Mouse (Mus musculus) testis, adult 2 months (tissue): ENCODE results near the gene Gm20388. TPM values are rescaled to one million over a fixed set of nuclear protein-coding genes. Genes with fewer than 3 reads are reported as not detected.

Source experiments
- H3K27ac ChIP-seq: fragments of 200-500 bp; 2 replicates; pipeline ENCODE4 v1.5.1; 2012; ENCODE audit warnings: low read depth, low read length; ENCODE audit not compliant: control insufficient read depth, insufficient read depth
- H3K27me3 ChIP-seq: fragments of 200-500 bp; 2 replicates; pipeline ENCODE4 v1.6.1; 2012; ENCODE audit warnings: mild to moderate bottlenecking, low read length, moderate library complexity; ENCODE audit not compliant: control insufficient read depth, insufficient read depth
- H3K36me3 ChIP-seq: fragments of 200-500 bp; 2 replicates; pipeline ENCODE4 v1.6.1; 2012; ENCODE audit warnings: mild to moderate bottlenecking, low read length; ENCODE audit not compliant: control insufficient read depth, insufficient read depth
- H3K4me1 ChIP-seq: fragments of 200-500 bp; 2 replicates; pipeline ENCODE4 v1.6.1; 2012; ENCODE audit warnings: low read length; ENCODE audit not compliant: control insufficient read depth, insufficient read depth
- H3K4me3 ChIP-seq: fragments of 200-500 bp; 2 replicates; pipeline ENCODE4 v1.5.1; 2012; ENCODE audit warnings: low read depth, mild to moderate bottlenecking, low read length, moderate library complexity, mixed read lengths; ENCODE audit not compliant: control insufficient read depth
- CTCF ChIP-seq: fragments of 200-500 bp; IDR thresholded peaks from 2 replicates; pipeline ENCODE4 v1.5.1; 2012; ENCODE audit warnings: low read depth, mild to moderate bottlenecking, inconsistent platforms, low read length, moderate library complexity; ENCODE audit not compliant: control insufficient read depth, insufficient read depth, insufficient replicate concordance
- POLR2A ChIP-seq: fragments of 200-500 bp; IDR thresholded peaks from 2 replicates; pipeline ENCODE4 v1.6.1; 2012; ENCODE audit warnings: low read depth, mild to moderate bottlenecking, inconsistent platforms, low read length, moderate library complexity; ENCODE audit not compliant: control insufficient read depth
- polyA plus RNA-seq: library from polyadenylated mRNA; depleted of rRNA; stranded (reverse); fragments of >200 nt; gene quantifications from 2 replicates; pipeline ENCODE4 v1.2.3, GENCODE M21; 2012

Gm20388 gene
- polyA plus RNA-seq, 1 experiment, result 5.6 TPM

DNA sequence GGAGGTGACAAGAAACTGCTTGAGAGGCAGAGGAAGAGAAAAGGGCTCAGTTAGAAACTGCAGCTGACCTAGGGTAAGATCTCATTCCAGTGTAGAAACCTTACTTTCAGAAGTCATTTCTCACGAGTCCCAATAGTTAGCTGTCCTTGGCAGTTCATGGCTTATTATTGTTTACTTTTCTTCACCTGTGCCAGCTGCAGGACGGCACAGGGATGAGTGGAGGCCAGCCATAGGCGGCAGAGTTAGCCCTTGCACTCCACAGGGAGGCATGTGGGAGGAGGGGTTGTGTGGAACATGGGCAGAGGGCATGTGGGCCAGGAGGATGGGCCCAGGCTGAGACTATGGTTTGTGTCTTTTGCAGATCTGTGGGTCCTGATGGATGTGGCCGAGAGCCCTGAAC lies 2472.4 kb downstream of the Gm20388 start:
- Histone ChIP-seq H3K27ac (no peak overlapping the region), H3K36me3 (no peaks in the 10 kb centered on the region; the same call in 1 of the 2 replicates), H3K27me3 (no peaks in the 10 kb centered on the region), H3K4me1 (no peaks in the 10 kb centered on the region), H3K4me3 (no peak overlapping the region)
- no peak for TF ChIP-seq CTCF
- no peak for TF ChIP-seq POLR2A

DNA sequence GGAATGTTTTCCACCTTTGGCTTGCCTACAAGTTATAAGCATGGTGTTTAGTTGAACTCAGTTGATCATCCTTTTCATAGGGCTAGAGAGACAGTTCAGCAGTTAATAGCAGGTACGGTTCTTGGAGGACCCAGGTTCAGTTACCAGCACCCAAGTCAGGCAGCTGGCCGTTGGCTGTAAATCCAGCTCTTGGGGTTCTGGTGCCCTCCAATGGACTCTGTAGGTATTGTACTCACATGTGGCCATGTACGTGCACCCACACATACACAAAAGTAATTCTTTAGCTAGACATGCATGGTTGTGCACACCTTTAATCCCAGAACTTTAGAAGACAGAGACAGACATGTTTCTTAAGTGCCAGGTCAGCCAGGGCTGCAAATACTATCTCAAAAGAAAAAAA lies 2478.7 kb downstream of the Gm20388 start:
- Histone ChIP-seq H3K4me1 (no peaks in the 10 kb centered on the region), H3K36me3 (peaks cover 2% of the 10 kb centered on the region), H3K27ac (no peak overlapping the region), H3K27me3 (no peaks in the 10 kb centered on the region), H3K4me3 (no peak overlapping the region)
- no peak for TF ChIP-seq CTCF
- no peak for TF ChIP-seq POLR2A

DNA sequence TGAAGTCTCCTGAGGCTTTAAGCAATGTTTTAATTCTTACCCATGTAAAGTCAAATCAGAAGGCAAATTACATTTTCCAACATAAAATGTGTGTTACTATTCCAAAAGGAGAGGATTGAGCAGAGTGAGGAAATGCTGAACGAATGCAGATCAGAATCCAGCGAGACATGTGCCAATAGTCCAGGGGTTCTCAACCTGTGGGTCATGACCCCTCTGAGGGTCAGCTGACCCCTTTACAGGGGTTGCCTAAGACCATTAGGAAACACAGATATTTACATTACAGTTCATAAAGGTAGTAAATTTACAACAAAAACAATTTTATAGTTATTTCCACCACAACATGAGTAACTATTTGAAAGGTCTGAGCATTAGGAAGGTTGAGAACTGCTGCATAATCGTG lies 2480.1 kb downstream of the Gm20388 start:
- Histone ChIP-seq H3K27me3 (no peaks in the 10 kb centered on the region), H3K36me3 (peaks cover 2% of the 10 kb centered on the region), H3K27ac (no peak overlapping the region), H3K4me3 (no peak overlapping the region), H3K4me1 (no peaks in the 10 kb centered on the region)
- TF ChIP-seq POLR2A, result no peak
- TF ChIP-seq CTCF, result no peak

DNA sequence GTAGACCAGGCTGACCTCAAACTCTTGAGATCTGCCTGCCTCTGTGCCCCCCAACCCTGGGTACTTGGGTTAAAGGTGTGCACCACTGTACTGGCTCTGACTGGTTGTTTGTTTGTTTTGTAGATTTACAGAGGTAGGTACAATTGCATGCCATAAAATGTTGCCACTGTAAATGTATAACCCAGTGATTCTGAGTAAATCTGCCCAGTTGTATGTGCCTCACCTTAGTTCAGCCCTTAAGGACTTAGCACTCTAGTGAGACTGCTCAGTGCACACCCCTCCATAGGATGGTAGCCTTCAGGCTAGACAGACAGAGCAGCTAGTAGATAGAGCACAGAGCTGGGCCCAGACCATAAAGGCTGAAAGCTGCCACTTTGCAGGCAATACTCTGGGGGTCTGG lies 2483.1 kb downstream of the Gm20388 start:
- peaks cover 5% of the 10 kb centered on the region for H3K36me3 ChIP-seq
- TF ChIP-seq POLR2A, result no peak
- TF ChIP-seq CTCF, result no peak
- no peaks in the 10 kb centered on the region for H3K27me3 ChIP-seq

DNA sequence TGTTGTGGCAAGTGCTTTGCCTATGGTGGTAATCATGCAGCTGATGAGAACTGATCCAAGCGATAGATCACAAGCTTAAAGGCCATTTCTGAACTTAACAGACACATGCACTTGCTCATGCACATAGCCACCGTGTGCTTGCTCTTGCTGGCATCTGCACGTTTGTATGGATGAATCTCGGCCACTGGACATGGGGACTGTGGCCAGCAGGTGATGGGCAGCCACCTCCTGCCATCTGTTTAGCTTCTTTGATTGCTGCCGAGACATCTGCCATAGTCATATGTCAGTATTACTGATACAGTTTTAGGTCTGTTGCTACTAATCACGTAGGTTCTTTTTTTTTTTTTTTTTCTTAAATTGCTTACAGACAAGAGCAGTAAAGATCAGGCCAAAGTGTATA lies 2484.7 kb downstream of the Gm20388 start:
- Histone ChIP-seq H3K4me1 (no peaks in the 10 kb centered on the region; the same call in 1 of the 2 replicates), H3K36me3 (peaks cover 7% of the 10 kb centered on the region), H3K27me3 (no peaks in the 10 kb centered on the region), H3K27ac (no peak overlapping the region), H3K4me3 (no peak overlapping the region)
- no peak for TF ChIP-seq CTCF
- no peak for TF ChIP-seq POLR2A

More for the DNA sequence above, 2483.1 kb downstream of the Gm20388 start:
- Histone ChIP-seq H3K4me1 (no peaks in the 10 kb centered on the region), H3K4me3 (no peak overlapping the region), H3K27ac (no peak overlapping the region)

DNA sequence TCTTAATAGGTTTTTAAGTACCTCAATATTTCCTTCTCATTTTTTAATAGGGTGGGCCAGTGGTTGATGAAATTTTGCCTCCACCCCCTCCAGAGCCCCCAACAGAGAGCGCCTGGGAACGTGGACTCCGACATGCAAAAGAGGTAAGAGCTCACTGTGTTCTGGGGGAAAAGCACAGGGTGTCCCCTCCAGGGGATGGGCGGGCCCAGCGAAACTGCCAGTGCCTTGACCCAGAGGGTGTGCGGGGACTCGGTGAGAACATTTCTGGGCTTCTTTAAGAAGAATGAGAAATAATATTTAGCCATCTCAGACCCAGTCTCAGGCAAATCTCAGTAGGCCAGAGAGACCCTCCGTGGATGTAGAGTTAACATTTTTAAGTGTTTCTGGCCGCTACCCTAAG lies 2487.5 kb downstream of the Gm20388 start:
- TF ChIP-seq CTCF (no peak), POLR2A (no peak)
- no peak overlapping the region for H3K4me3 ChIP-seq
- no peaks in the 10 kb centered on the region for H3K27me3 ChIP-seq
- no peaks in the 10 kb centered on the region; the same call in 1 of the 2 replicates for H3K4me1 ChIP-seq
- H3K36me3 ChIP-seq, result peaks cover 7% of the 10 kb centered on the region
- H3K27ac ChIP-seq, result peak overlapping the region; percentile 72

DNA sequence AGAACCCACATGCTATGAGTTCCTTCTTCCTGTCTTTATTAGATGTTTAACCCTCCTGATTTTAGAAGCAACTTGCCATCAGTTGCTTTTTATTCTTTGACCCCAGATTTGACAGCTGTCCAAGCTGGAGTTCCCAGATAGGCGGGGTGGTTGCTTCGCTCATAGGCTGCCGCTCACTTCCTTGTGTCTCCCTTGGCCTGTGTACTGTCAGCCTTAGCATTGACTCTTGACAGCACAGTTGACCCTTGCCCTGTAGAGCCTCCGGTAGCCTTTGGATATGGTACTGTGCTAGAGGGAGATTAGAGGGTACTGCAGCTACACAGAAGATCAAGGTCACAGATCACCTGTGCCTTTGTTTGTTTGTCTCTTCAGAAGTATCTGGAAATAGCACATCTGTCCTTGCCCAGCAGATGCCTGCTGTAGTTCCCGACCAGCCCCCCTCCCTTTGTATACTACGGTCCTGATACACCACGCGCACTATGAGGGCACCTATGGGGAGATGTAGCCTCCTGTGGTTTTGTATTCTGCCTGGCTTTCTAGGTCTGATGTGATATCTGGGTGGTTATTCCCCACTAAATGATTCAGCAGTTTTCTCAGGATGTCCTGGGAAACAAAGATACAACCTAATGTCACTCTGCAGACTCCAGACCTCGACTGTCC lies 2494.6 kb downstream of the Gm20388 start:
- Histone ChIP-seq H3K27ac (no peak overlapping the region), H3K4me1 (no peaks in the 10 kb centered on the region), H3K36me3 (peaks cover 9% of the 10 kb centered on the region), H3K4me3 (no peak overlapping the region), H3K27me3 (no peaks in the 10 kb centered on the region)
- TF ChIP-seq POLR2A (no peak), CTCF (no peak)
